Mouse (Mus musculus): Measurements from ENCODE around the gene Npr3. TPM values are rescaled to one million over a fixed set of nuclear protein-coding genes. Genes with fewer than 3 reads are reported as not detected.

The Npr3 gene
- polyA plus RNA-seq, 2 experiments = 1.7 to 1.8 TPM

DNA sequence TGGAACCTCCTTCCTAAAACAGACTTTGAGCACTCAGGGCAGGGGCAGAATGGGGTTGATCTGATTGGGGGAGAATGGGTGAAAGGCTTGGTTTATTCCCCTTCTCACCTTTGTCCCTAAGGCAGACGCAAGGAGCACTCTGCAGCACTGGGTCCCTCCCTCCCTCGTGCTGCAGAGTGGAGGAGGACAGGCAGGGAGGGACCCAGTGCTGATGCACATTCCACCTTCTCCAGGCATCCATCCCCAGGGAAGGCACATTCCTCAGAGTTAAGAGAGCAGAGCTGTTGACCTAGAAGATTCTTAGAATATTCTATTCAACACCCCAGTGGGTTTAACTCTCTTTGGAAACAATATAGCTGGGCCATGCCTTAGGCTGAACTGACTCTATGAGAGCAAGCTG is 112.5 kb downstream of the Npr3 start:
- Histone ChIP-seq H3K27me3 (ENCODE audit: control insufficient read depth, insufficient read depth, low read length) (no peaks in the 10 kb centered on the region), H3K9me3 (ENCODE audit: control insufficient read depth, low read length) (no peaks in the 10 kb centered on the region), H3K36me3 (replicated peaks; ENCODE audit: control insufficient read depth, insufficient read depth, low read depth) (no peaks in the 10 kb centered on the region), H3K4me1 (replicated peaks; ENCODE audit: control insufficient read depth in 2 of 2, insufficient read depth in 2 of 2, low read length in 1 of 2) (no peaks in the 10 kb centered on the region; a peak in 1 of 4 replicates), H3K4me3 (ENCODE audit: insufficient read depth in 1 of 2, low read depth in 2 of 2, low read length in 2 of 2) (no peak overlapping the region), H3K27ac (no peak overlapping the region), H3K9ac (replicated peaks) (no peak overlapping the region), H3K4me2 (ENCODE audit: low read depth) (no peak overlapping the region)
- DNase-seq (ENCODE audit: low read depth in 3 of 3, low spot score in 3 of 3) (no peak), ATAC-seq (ENCODE audit: insufficient read depth) (no peak)
- WGBS (ENCODE audit: insufficient replicate concordance) = 40% methylated on average over 2 of the region's 2 CpGs
- TF ChIP-seq CTCF (IDR thresholded peaks at IDR 0.05; ENCODE audit: low read depth) = no peak
- no peak for TF ChIP-seq EP300 (IDR thresholded peaks at IDR 0.05; ENCODE audit: low read depth)

Other genes with a start within 250 kb of the Npr3 start
- 35.1 and 104 TPM in 2 replicates for gene Sub1, start 89.7 kb upstream of the Npr3 start, polyA plus RNA-seq (2012; rRNA removed)
- 289 and 301 TPM in 2 replicates for gene Sub1, start 89.7 kb upstream of the Npr3 start, polyA plus RNA-seq (2014; fragmentation: Nextera tagmentation; extraction: Ambion mirVana)
- 17.8 and 21.8 TPM in 2 replicates for gene Zfr, start 210.5 kb upstream of the Npr3 start, polyA plus RNA-seq (2012; rRNA removed)
- gene Zfr, start 210.5 kb upstream of the Npr3 start, polyA plus RNA-seq (2014; fragmentation: Nextera tagmentation; extraction: Ambion mirVana) = 42.2 and 49.5 TPM in 2 replicates

All from liver, embryonic 14.5 days (tissue).